Mouse (Mus musculus) 3T3-L1 (cell line): ENCODE data around the gene Lce1a2.
A peak's percentile ranks its signal among the peaks of the same experiment; 100 is the strongest.

Experiments
- DNase-seq: peaks from one replicate; pipeline ENCODE4 v3.0.0-alpha.2; 2015; ENCODE audit warnings: low read depth, low spot score

Lce1a2 gene

DNA sequence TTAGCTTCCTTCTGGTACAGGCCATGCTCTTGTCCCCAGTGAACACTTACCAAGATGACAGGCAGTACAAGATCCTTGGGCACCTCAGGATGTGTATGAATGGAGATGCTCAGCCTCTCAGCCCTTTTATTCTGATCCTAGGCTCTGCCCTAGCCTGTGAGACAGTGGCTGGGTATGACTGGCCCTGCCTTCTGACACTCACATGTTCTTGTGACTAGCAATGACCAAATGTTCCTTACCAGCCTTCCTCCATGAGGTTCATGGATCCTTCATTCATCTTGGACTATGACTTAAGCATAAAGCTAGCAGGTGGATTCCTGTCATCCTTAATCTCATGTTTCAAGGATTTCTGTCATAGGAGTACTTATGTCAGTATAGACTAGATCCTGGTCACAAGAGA is at the start of gene Lce1a2:
Gene Lce1a2, minus strand, starts transcription at position 101 of the 400 bp plus-strand sequence.
- DNase-seq = no peak

DNA sequence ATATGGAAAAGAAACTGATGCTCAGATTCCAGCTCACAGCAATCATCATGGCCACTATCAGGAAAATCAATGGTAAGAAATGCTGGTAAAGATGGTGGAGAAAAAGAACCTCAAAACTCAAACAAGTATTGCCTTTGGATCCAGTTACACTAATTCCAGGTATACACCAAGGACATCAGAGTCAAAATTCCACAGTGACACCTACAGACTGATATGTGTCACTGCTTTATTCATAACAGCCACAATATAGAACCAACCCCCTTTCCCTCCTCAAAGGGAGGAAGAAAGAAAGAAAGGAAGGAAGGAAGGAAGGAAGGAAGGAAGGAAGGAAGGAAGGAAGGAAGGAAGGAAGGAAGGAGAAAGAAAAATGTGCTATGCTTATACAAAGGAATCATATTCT is 45.0 kb upstream of the Lce1a2 start:
- DNase-seq = peak; percentile 59

DNA sequence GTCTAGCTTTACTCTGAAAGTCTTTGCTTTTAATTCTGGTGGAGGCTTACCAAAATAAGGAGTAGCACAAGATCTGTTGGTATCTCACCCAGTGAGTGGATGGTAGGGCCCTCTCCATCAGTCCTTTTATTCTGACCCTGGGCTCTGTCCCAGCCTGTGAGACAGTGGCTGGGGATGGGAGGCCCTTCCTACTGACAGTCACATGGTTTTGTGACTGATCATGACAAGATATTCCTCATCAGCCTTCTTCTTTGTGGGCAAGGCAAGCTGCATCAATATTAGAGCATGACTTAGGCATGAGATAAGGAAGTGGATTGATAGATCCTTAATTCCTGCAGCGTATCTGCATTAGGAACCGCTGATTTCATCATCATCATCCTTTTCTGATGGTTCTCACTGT is 38.9 kb upstream of the Lce1a2 start, which contains the start of gene Lce1e:
Gene Lce1e, minus strand, starts transcription at position 101 of the 400 bp plus-strand sequence.
- no peak for DNase-seq

DNA sequence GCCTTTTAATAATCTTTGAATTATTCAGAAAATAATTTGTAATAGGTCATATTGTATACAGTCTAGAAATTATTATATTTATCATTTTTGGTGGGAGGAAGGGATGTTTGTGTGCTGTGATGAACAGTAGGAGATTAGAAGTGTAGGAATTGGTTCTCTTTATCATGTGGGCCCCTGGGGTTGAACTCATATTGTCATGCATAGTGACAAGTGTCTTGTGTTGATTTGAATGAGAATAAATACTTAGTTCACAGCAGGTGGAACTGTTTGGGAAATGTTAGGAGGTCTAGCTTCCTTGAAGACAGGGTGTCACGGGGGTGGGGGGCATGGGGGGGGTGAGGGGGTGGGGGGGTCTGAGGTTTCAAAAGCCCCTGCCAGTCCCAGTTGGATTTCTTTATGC is 24.5 kb upstream of the Lce1a2 start:
- no peak for DNase-seq

DNA sequence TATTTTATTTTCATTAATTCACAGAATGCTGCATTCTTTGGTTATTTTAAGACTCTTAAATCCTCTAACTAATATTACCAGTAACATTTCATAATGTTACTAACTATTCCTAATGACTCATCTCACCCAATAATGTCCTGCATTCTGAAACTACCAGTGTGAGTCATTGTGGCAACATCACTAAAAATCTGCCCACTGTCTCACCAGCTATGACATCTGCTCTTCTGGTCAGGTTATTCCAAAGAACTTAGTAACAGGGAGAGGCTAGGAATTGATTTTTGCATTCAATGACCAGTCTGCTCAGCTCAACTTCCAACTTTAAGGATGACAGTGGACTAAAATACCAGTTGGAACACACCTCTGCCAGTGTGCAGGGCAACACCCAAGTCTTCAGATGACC is 21.6 kb upstream of the Lce1a2 start:
- peak; percentile 68 for DNase-seq

GRCm38 (mm10) chr3:92689154-92689553 is 19.0 kb upstream of the Lce1a2 start:
- peak; percentile 37 for DNase-seq

DNA sequence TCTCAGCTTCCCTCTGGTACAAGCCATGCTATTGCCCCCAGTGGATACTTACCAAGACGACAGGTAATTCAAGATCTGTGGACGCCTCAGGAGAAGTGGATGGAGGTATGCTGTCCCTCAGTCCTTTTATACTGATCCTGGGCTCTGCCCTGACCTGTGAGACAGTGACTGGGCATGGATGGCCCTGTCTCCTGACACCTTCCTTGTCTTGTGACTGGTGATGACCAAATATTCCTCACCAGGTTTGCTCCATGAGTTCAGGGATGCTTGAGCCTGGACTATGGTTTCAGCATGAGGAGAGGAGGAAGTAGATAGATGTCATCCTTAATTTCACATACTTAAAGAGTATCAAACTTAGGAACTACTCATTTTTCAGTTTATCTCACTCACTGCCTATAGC is 17.0 kb upstream of the Lce1a2 start, which contains the start of gene Lce1d:
Gene Lce1d, minus strand, starts transcription at position 101 of the 400 bp plus-strand sequence.
- no peak for DNase-seq

DNA sequence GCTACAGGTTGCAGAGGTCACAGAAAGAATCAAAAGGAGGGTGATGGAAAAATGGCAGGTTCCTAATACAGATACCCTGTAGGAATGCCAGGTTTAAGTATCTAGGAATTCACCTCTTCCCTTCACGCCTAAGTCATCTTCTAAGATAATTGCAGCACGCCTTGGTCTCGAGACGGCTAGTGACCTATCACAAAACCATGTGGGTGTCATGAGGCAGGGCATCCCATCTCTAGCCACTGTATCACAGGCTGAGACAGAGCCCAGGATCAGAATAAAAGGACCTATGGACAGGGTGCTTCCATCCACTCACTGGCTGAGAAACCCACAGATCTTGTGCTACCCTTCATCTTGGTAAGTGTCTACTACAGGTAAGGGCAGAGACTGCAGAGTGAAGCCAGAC is 8.8 kb upstream of the Lce1a2 start, which contains the start of gene Lce1c:
Gene Lce1c, plus strand, starts transcription at position 301 of the 400 bp plus-strand sequence.
- no peak for DNase-seq

GRCm38 (mm10) chr3:92656826-92657225 is 13.3 kb downstream of the Lce1a2 start, which contains the start of gene Lce1b:
Gene Lce1b (minus strand): TSS chr3:92656926.
- DNase-seq = no peak

GRCm38 (mm10) chr3:92648207-92648606 is 21.9 kb downstream of the Lce1a2 start, which contains the start of gene Lce1a1:
Gene Lce1a1 (minus strand): TSS chr3:92648307.
- no peak for DNase-seq

DNA sequence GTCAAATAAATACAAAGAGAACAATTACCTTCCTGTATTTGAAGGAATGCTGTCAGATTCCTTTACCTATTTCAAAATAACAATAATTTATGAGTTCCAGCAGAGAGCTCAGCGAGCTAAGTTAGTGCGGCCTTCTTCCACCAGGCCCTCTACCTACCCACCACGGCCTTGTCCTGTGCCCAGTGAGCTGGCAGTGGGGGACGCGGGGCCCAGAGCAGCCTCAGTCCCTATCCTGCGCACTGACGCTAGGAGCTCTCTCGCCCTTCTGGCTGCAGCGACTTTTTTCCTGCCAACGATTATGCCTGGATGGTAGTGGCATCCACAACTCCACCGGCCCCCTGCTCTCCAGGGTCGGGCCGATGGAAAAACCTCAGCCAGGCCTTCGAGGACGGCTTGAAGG is 30.3 kb downstream of the Lce1a2 start:
- DNase-seq = no peak

DNA sequence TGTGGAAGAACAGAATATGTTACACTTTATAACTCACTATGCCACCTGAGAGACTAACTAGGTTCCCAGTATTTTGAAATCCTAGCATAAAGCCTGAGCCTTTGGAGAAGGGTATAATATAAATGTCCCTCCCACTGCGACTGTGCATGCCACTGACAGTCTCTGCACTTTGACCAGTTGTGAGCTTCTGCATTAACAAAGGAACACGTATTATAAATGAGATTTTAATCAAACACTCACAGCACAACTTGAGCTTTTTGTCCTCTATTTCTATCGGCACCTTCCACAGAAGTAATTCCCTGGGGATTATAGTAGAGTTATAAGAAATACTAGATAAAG is 31.5 kb downstream of the Lce1a2 start:
- no peak for DNase-seq

- no peak for DNase-seq
Observed at GRCm38 (mm10) chr3:92637745-92638652, 32.1 kb downstream of the Lce1a2 start.

DNA sequence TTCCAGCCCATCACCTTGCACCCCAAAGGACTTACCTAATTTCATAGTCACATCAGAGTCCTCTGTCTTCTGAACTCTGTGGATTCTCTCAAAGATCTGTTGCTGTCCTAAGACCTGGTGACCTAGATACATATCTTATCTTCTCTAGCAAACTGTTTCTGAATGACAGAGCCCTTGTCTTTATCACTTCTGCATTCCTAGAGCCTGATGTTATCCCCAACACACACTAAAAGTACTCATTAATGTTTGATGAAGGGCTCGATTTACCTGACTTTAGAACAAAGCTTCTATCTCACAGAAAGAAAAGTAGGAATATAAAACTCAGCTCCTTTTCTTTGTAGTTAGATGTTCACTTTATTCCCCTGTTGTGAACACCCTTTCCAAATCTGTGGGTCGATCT is 48.6 kb downstream of the Lce1a2 start, which contains the start of gene Lce6a:
Gene Lce6a, minus strand, starts transcription at position 101 of the 400 bp plus-strand sequence.
- no peak for DNase-seq
